Mouse (Mus musculus) adipocyte (in vitro differentiated cells): Measurements from ENCODE around the gene Rhoa.
A peak's percentile ranks its signal among the peaks of the same experiment; 100 is the strongest.
"Not testable (repeated sequence)": the region's sequence is repeated elsewhere in the genome, so short reads cannot be mapped to it uniquely, and the experiment has no call there.

Source experiments
- DNase-seq: peaks from one replicate; pipeline ENCODE4 v3.0.0-alpha.2; 2016; ENCODE audit warnings: low spot score

Gene Rhoa

GRCm38 (mm10) chr9:108289347-108289746 is 16.6 kb upstream of the Rhoa start:
- DNase-seq, result no peak

GRCm38 (mm10) chr9:108290016-108290750 is 15.7 kb upstream of the Rhoa start, which contains the start of gene Nicn1:
Gene Nicn1 (plus strand): TSS chr9:108290429.
- peak; percentile 95 for DNase-seq

- no peak for DNase-seq
These were observed 15.2 kb upstream of the Rhoa start for GRCm38 (mm10) chr9:108290773-108291172.

GRCm38 (mm10) chr9:108296453-108297355 is 9.2 kb upstream of the Rhoa start, which contains the start of gene Amt:
Gene Amt (plus strand): TSS chr9:108296853.
- DNase-seq, result peak; percentile 44

GRCm38 (mm10) chr9:108301853-108302252 is 4.1 kb upstream of the Rhoa start:
- no peak for DNase-seq

GRCm38 (mm10) chr9:108304716-108305115 is 1.2 kb upstream of the Rhoa start:
- DNase-seq, result no peak

- no peak for DNase-seq
These were observed 759 bp upstream of the Rhoa start for GRCm38 (mm10) chr9:108305170-108305569.

GRCm38 (mm10) chr9:108306571-108306980 is 647 bp downstream of the Rhoa start:
- DNase-seq, result peak; percentile 63

- no peak for DNase-seq
These were observed 1.3 kb downstream of the Rhoa start for GRCm38 (mm10) chr9:108307021-108307807.

GRCm38 (mm10) chr9:108308141-108308540 is 2.2 kb downstream of the Rhoa start:
- DNase-seq, result no peak

- DNase-seq, result no peak
These were observed 11.6 kb downstream of the Rhoa start for GRCm38 (mm10) chr9:108317572-108317971.

- no peak for DNase-seq
These were observed 12.5 kb downstream of the Rhoa start for GRCm38 (mm10) chr9:108318462-108318861.

GRCm38 (mm10) chr9:108322054-108322453 is 16.1 kb downstream of the Rhoa start:
- not testable (repeated sequence) for DNase-seq

- no peak for DNase-seq
These were observed 18.9 kb downstream of the Rhoa start for GRCm38 (mm10) chr9:108324784-108325183.

GRCm38 (mm10) chr9:108325811-108326210 is 19.9 kb downstream of the Rhoa start:
- no peak for DNase-seq

- no peak for DNase-seq
These were observed 32.1 kb downstream of the Rhoa start for GRCm38 (mm10) chr9:108337848-108338550.

GRCm38 (mm10) chr9:108338551-108338885 is 32.6 kb downstream of the Rhoa start:
- no peak for DNase-seq

GRCm38 (mm10) chr9:108338886-108339781 is 33.2 kb downstream of the Rhoa start, which contains the start of gene Gpx1:
Gene Gpx1 (plus strand): TSS chr9:108338903.
- DNase-seq, result peak; percentile 97

- DNase-seq, result peak; percentile 43
These were observed 33.9 kb downstream of the Rhoa start for GRCm38 (mm10) chr9:108339886-108340257.
